Mouse (Mus musculus): ENCODE measurements around the gene Sfn. TPM values are rescaled to one million over a fixed set of nuclear protein-coding genes. Genes with fewer than 3 reads are reported as not detected.

The Sfn gene
- total and polyA plus RNA-seq, 3 experiments = 1.0 to 2.0 (median 1.1) TPM

DNA sequence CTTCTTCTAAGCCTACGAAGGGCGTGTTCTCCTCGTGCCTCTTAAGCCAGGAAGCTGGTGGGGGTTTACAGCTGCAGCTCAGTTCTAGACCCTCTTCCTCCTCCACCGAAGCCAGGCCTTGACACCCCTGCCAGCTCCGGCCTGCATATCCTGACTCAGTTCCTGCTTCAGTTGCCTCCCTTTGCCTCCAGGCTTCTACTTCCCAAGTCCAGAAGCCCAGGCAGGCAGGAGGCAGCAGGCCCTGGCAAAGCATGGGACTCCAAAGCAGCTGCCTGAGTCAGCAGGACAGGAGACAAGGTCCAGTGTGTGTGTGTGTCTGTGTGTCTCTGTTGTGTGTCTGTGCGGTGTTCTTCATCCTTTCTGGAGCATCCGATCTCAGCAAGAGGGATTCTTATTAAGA is 2.2 kb upstream of the Sfn start:
- no peak for TF ChIP-seq CHD2 (IDR thresholded peaks at IDR 0.05; ENCODE audit: low read length)
- no peak for TF ChIP-seq MAZ (IDR thresholded peaks at IDR 0.05; ENCODE audit: low read depth, low read length)
- TF ChIP-seq BHLHE40 (IDR thresholded peaks at IDR 0.05; ENCODE audit: low read depth, low read length) = no peak
- no peak for TF ChIP-seq ETS1 (conservative IDR thresholded peaks at IDR 0.05; ENCODE audit: low read depth, low read length)
- TF ChIP-seq JUND (conservative IDR thresholded peaks at IDR 0.05; ENCODE audit: low read depth, low read length) = no peak
- H3K27ac ChIP-seq (ENCODE audit: insufficient read depth, low read depth) = no peak overlapping the region
- in situ Hi-C loops (cut with MboI; ENCODE audit: low pct_ligation_motif_present, low pct_unique_long_range_greater_than_20kb, low sequenced_read_pairs) (no loop called here), dilution Hi-C loops (cut with MboI; ENCODE audit: extremely low pct_ligation_motif_present, extremely low pct_unique_long_range_greater_than_20kb, low sequenced_read_pairs) (no loop called here)
- no peaks in the 10 kb centered on the region for H3K9me3 ChIP-seq (replicated peaks; ENCODE audit: low read length)
- no peak for DNase-seq (ENCODE audit: extremely low read depth)
- no peak overlapping the region for H3K4me3 ChIP-seq (replicated peaks in 1 of 3; ENCODE audit: low read depth in 2 of 3, low read length in 2 of 3, poor library complexity in 1 of 3)
- H3K79me2 ChIP-seq (replicated peaks; ENCODE audit: control insufficient read depth, extremely low read depth, insufficient read depth, poor library complexity, severe bottlenecking) = no peaks in the 10 kb centered on the region
- no peak overlapping the region for H3K9ac ChIP-seq (ENCODE audit: insufficient read depth, low read depth)
- peaks cover 3 to 18% of the 10 kb centered on the region in 2 experiments for H3K4me1 ChIP-seq (ENCODE audit: control insufficient read depth in 1 of 2, insufficient read depth in 2 of 2)
- no peaks in the 10 kb centered on the region for H3K27me3 ChIP-seq (replicated peaks)
- no peak overlapping the region for H3K4me2 ChIP-seq (ENCODE audit: insufficient read depth, low read depth, poor library complexity, severe bottlenecking)
- peaks cover 29 to 73% of the 10 kb centered on the region in 2 experiments for H3K36me3 ChIP-seq (replicated peaks in 1 of 2; ENCODE audit: control insufficient read depth in 1 of 2, insufficient read depth in 1 of 2, low read length in 1 of 2)

DNA sequence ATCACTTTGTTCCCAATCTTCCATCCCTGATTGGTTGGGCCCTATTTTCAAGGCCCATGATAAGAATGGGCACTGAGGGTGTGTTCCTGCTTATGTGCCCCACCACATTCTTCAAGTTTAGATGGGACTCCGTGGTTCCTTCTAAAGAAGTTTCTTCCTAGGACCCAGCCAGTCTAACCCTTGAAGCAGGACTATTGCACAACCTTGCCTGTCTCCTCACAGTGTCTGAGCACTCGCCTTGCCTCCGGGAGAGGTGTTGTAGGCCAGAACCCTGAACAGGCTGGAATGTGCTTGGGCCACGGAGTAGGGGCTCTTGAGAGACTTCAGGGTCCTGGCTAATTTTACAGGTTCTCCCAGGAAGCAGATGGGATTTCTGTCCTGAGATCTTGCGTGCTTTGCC is 1.1 kb upstream of the Sfn start:
- H3K9ac ChIP-seq (ENCODE audit: insufficient read depth, low read depth) = no peak overlapping the region
- no peaks in the 10 kb centered on the region for H3K9me3 ChIP-seq (replicated peaks; ENCODE audit: low read length)
- dilution Hi-C loops (cut with MboI; ENCODE audit: extremely low pct_ligation_motif_present, extremely low pct_unique_long_range_greater_than_20kb, low sequenced_read_pairs) (no loop called here), in situ Hi-C loops (cut with MboI; ENCODE audit: low pct_ligation_motif_present, low pct_unique_long_range_greater_than_20kb, low sequenced_read_pairs) (no loop called here)
- H3K4me2 ChIP-seq (ENCODE audit: insufficient read depth, low read depth, poor library complexity, severe bottlenecking) = no peak overlapping the region
- no peaks in the 10 kb centered on the region for H3K79me2 ChIP-seq (replicated peaks; ENCODE audit: control insufficient read depth, extremely low read depth, insufficient read depth, poor library complexity, severe bottlenecking)
- no peak for TF ChIP-seq PAX5 (IDR thresholded peaks at IDR 0.05; ENCODE audit: low read length)
- no peak for TF ChIP-seq UBTF (IDR thresholded peaks at IDR 0.05; ENCODE audit: low read depth, low read length)
- TF ChIP-seq MYC (IDR thresholded peaks at IDR 0.05; ENCODE audit: low read depth, low read length) = no peak
- no peak for TF ChIP-seq E2F4 (IDR thresholded peaks at IDR 0.05; ENCODE audit: insufficient replicate concordance, low read depth, low read length)
- no peak for TF ChIP-seq ZC3H11A (IDR thresholded peaks at IDR 0.05; ENCODE audit: low read depth, low read length)
- no peak for TF ChIP-seq TCF12 (IDR thresholded peaks at IDR 0.05; ENCODE audit: low read depth, low read length)
- TF ChIP-seq ZNF384 (IDR thresholded peaks at IDR 0.05; ENCODE audit: low read depth, low read length) = no peak
- TF ChIP-seq NRF1 (IDR thresholded peaks at IDR 0.05; ENCODE audit: low read depth, low read length) = no peak
- no peak for TF ChIP-seq USF2 (conservative IDR thresholded peaks at IDR 0.05; ENCODE audit: low read depth, low read length)
- TF ChIP-seq TBP (conservative IDR thresholded peaks at IDR 0.05; ENCODE audit: low read depth, low read length) = no peak
- TF ChIP-seq MEF2A (IDR thresholded peaks at IDR 0.05; ENCODE audit: borderline replicate concordance, low read depth, low read length) = no peak
- TF ChIP-seq CTCF (conservative IDR thresholded peaks at IDR 0.05 in 1 of 2, IDR thresholded peaks at IDR 0.05 in 1 of 2; ENCODE audit: low read depth in 2 of 2, low read length in 2 of 2) = no peak
- no peak overlapping the region for H3K4me3 ChIP-seq (replicated peaks in 1 of 3; ENCODE audit: low read depth in 2 of 3, low read length in 2 of 3, poor library complexity in 1 of 3)
- DNase-seq (ENCODE audit: extremely low read depth) = no peak
- no peaks in the 10 kb centered on the region for H3K27me3 ChIP-seq (replicated peaks)
- peaks cover 5 to 25% of the 10 kb centered on the region in 2 experiments for H3K4me1 ChIP-seq (ENCODE audit: control insufficient read depth in 1 of 2, insufficient read depth in 2 of 2)
- peaks cover 24 to 63% of the 10 kb centered on the region in 2 experiments for H3K36me3 ChIP-seq (replicated peaks in 1 of 2; ENCODE audit: control insufficient read depth in 1 of 2, insufficient read depth in 1 of 2, low read length in 1 of 2)
- H3K27ac ChIP-seq (ENCODE audit: insufficient read depth, low read depth) = no peak overlapping the region

Measured in CH12.LX (cell line).